Mouse (Mus musculus) fat pad, adult 2 months (tissue): ENCODE results near the gene 4933430I17Rik.
"Not testable (repeated sequence)": the region's sequence is repeated elsewhere in the genome, so short reads cannot be mapped to it uniquely, and the experiment has no call there.

ENCODE experiments used
- DNase-seq: peaks from one replicate; pipeline ENCODE4 v3.0.0-alpha.2; 2011; ENCODE audit warnings: low read depth, low spot score; ENCODE audit errors: extremely low read depth

Gene 4933430I17Rik

DNA sequence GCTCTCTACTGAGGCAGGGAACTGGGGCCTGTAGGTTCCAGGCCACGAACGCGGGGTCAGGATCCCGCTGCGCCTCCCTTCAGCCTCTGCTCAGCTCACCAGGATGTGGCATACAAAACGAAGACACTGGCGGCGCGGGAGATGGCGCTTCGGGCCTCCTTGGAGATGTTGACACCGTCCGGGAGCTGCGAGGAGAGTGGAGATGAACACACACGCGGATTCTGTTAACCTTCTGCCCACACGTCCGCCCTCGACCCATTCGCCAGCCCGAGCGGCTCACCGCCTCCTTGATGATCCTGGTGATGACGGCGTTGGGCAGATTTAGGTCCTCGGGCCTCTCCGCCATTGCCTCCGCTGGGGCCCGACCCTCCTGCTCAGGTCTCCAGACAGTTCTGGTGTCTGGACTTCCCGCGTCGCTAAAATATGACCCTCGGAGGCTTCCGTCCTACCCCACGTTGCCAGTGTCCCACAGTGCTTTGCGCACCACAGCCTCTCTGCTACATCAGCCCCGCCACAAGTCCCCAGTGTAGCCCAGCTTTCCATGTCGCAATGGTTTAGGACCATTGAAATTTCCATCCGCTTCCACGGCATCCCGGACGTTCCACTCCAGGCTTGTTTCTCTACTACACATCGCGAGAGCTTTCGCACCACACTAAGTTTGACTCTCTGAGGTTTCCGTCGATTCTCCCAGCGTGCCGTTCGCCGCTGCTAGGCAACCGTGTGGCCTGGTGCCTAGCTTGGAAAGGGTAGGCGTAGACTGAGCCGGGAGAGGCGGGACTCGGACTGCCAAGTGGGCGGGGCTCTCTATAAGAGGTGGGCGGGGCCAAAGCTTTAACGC lies at the start of gene 4933430I17Rik, which contains the start of gene Pole3:
Gene 4933430I17Rik, plus strand, starts transcription at position 719 of the 838 bp plus-strand sequence.
Gene Pole3, minus strand, starts transcription at position 418 of the 838 bp plus-strand sequence.
- DNase-seq: no peak

GRCm38 (mm10) chr4:62475793-62476192 lies 49.4 kb upstream of the 4933430I17Rik start:
- no peak for DNase-seq

- DNase-seq: no peak
Measured at GRCm38 (mm10) chr4:62477542-62478244, 47.5 kb upstream of the 4933430I17Rik start.

GRCm38 (mm10) chr4:62479593-62479936 lies 45.6 kb upstream of the 4933430I17Rik start:
- DNase-seq: not testable (repeated sequence)

- no peak for DNase-seq
Measured at GRCm38 (mm10) chr4:62479937-62480708, 45.0 kb upstream of the 4933430I17Rik start, which contains the start of gene Bspry. Bspry (plus strand) TSS chr4:62480053.

- no peak for DNase-seq
Measured at GRCm38 (mm10) chr4:62480709-62481605, 44.2 kb upstream of the 4933430I17Rik start.

DNA sequence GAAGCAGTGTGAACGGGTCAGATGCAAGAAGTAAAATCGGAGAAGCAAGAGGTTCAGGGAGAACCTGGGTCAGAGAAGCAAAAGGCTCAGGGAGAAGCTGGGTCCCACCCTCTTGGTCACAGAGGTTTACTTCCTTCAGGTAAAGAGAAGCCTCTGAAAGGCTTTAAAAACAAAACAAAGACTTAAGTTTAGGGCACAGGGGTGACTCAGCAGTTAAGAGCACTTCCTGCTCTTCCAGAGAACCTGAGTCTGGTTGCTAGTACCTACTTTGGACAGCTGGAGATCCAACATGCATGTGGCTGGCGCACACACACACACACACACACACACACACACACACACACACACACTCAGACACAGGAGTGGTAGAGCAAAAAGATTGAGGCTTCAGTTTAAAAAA lies 40.2 kb upstream of the 4933430I17Rik start:
- no peak for DNase-seq

DNA sequence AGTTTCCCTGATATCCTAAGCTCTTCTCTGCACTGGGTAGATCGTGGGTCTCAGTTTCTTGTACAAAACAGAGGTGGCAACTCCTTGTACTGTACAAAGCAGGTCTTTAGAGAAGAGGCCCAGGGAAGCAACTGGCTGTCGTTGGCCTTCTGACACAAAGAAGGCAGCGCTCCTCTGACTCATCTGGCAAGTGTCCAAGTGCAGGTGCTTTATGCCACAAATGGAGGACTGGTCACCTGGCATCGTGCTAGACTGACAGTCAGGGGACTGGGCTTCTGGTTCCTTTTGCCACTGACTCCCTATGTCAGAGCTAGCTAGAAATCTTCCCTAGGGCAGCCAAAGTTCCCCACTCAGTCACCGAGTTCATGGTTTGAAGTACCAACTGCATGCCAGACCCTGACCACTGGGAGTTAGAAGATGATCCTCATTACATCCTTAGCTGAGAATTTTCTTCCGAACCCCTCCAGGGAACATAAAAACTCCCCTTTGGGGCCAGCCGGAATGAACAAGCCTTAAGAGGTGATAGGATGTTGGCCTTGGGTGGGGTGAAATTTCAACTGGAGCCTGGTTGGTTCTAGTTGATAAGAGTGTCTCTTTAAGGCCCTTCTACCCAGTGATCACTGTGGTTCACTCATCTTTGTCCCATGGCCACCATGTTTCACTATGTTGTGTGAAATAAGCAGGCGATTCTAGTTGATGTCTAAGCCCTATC lies 39.6 kb upstream of the 4933430I17Rik start:
- DNase-seq: no peak

DNA sequence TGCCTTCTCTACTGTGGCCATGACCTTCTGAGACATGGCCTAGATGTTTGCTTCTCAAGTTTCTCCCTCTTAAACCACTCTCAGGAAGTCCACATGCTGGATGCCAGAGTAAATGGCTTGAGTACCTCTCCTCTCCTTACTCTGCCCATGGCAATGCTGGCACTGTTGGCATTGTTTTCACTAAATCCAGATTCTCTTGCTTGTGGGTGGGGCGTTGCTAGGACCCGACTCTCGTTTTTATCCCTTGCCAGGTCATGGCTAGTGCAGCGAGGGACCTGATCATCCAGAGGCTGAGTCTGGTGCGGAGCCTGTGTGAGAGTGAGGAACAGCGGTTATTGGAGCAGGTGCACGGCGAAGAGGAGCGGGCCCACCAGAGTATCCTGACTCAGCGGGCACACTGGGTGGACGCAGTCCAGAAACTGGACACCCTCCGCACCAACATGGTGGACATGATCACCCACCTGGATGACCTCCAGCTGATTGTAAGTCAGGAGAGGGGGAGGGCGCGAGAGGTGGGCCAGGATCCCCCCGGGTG lies 38.9 kb upstream of the 4933430I17Rik start:
- no peak for DNase-seq

GRCm38 (mm10) chr4:62487172-62487571 lies 38.0 kb upstream of the 4933430I17Rik start:
- no peak for DNase-seq

DNA sequence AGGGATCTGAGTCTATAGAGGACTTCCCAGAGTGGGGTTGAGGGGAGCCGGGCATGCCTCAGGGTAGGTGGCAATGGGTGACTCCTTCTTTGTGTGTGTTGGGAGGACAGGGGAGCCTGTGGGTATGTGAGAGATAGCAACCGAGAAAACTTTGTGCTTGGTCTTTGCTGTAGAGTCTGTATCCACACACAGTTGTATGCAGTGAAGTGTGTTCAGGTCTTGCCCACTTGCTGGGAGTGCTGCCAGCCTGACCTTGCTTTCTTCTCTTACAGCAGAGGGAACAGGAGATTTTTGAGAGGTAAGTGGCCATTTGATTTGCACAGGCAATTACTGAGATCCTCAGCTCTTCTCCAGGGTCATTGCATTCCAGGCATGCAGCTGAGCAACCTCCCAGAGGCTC lies 37.3 kb upstream of the 4933430I17Rik start:
- no peak for DNase-seq

- DNase-seq: no peak
Measured at GRCm38 (mm10) chr4:62492682-62493081, 32.5 kb upstream of the 4933430I17Rik start.

DNA sequence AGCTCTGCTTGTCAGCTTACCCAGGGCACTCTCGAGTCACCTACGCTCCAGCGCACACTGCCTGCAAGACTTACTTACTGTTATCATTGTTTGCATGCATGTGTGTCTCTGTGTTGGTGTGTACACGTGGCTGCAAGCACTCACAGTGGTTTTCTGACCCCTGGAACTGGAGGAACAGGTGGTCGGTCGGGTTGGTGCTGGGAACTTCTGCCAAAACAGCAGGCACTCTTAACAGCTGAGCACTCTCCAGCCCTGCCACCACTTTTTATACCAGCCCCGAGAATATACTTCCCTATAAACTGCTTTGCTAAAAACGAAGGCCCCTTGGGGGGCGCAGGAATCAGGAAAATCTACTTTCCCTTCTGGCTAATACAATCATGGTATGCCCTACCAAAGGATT lies 30.9 kb upstream of the 4933430I17Rik start:
- no peak for DNase-seq

DNA sequence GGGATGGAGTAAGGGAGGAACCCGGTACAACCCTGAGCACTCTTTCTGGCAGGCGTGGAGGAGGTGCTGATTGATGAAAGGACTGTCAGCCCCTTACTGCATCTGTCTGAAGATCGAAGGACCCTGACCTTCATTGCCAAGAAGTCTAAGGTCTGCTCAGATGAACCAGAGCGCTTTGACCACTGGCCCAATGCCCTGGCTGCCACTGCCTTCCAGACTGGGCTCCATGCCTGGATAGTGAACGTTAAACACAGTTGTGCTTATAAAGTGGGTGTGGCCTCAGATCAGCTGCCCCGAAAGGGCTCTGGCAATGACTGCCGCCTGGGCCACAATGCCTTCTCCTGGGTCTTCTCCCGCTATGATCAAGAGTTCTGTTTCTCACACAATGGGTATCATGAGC lies 29.2 kb upstream of the 4933430I17Rik start:
- no peak for DNase-seq

GRCm38 (mm10) chr4:62496815-62497214 lies 28.4 kb upstream of the 4933430I17Rik start:
- DNase-seq: no peak

DNA sequence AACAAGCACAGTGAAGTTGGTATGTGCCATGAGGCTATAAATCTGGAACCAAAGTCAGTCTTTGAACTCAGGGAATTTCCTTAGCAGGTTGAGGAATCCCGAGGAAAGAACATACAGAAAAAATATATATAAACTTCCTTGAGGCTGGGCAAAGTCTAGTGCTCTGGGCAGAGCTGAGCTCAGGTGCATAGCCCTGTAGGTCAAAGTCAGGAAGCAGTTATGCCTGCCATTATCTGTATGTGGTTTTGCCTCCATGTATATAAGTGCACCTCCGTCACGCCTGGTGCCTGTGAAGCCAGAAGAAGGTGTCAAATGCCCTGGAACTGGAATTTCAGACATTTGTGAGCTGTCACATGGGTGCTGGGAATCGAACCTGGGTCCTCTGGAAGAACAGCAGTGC lies 24.4 kb upstream of the 4933430I17Rik start:
- no peak for DNase-seq

DNA sequence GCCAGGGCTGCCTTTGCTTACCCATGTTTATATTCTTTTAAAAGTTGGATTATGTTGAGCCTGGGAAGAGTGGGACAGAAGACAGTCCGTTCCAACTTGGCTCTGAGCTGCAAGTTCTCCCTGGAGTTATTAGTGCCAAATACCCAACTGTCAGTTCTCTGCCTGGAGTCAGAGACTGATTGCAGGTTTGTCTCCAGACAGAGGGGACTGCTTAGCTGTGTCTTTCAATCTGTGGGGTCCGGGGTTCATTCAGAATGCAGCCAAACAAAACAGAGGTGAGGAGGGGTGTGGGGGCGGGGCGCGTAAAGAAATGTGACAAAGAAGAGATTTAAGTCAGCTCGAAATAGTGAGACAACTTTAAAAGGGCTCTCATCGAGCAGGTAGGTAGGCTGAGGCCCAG lies 23.6 kb upstream of the 4933430I17Rik start:
- no peak for DNase-seq

GRCm38 (mm10) chr4:62501964-62502732 lies 23.0 kb upstream of the 4933430I17Rik start:
- DNase-seq: no peak

- DNase-seq: no peak
Measured at GRCm38 (mm10) chr4:62502969-62503368, 22.2 kb upstream of the 4933430I17Rik start.
